Mouse (Mus musculus): ENCODE data around the gene Magt1.
A peak's percentile ranks its signal among the peaks of the same experiment; 100 is the strongest.
"Not testable (repeated sequence)": the region's sequence is repeated elsewhere in the genome, so short reads cannot be mapped to it uniquely, and the experiment has no call there.

Magt1 gene

GRCm38 (mm10) chrX:106011465-106012159, at the start of gene Magt1:
Gene Magt1, minus strand, starts transcription at chrX:106011906.
- peak; percentile 92 for DNase-seq (ENCODE audit: low spot score)

GRCm38 (mm10) chrX:106048191-106048590, 36.5 kb upstream of the Magt1 start:
- no peak for DNase-seq (ENCODE audit: low spot score)

GRCm38 (mm10) chrX:106045928-106046327, 34.2 kb upstream of the Magt1 start:
- no peak for DNase-seq (ENCODE audit: low spot score)

- DNase-seq (ENCODE audit: low spot score) = no peak
Measured at GRCm38 (mm10) chrX:106045455-106045854, 33.7 kb upstream of the Magt1 start.

- DNase-seq (ENCODE audit: low spot score) = peak; percentile 41
Measured at GRCm38 (mm10) chrX:106043863-106044617, 32.3 kb upstream of the Magt1 start.

GRCm38 (mm10) chrX:106037185-106037752, 25.6 kb upstream of the Magt1 start:
- no peak for DNase-seq (ENCODE audit: low spot score)

GRCm38 (mm10) chrX:106035727-106036126, 24.0 kb upstream of the Magt1 start:
- no peak for DNase-seq (ENCODE audit: low spot score)

- DNase-seq (ENCODE audit: low spot score) = no peak
Measured at GRCm38 (mm10) chrX:106031124-106031523, 19.4 kb upstream of the Magt1 start.

GRCm38 (mm10) chrX:106030176-106030575, 18.5 kb upstream of the Magt1 start:
- no peak for DNase-seq (ENCODE audit: low spot score)

GRCm38 (mm10) chrX:106027343-106027674, 15.6 kb upstream of the Magt1 start:
- DNase-seq (ENCODE audit: low spot score) = no peak

- peak; percentile 94 for DNase-seq (ENCODE audit: low spot score)
Measured at GRCm38 (mm10) chrX:106026418-106027342, 15.0 kb upstream of the Magt1 start, which contains the start of gene Atp7a. Gene Atp7a, plus strand, starts transcription at chrX:106027276.

- DNase-seq (ENCODE audit: low spot score) = no peak
Measured at GRCm38 (mm10) chrX:106017516-106017915, 5.8 kb upstream of the Magt1 start.

GRCm38 (mm10) chrX:106017102-106017501, 5.4 kb upstream of the Magt1 start:
- no peak for DNase-seq (ENCODE audit: low spot score)

GRCm38 (mm10) chrX:106015571-106016322, 4.0 kb upstream of the Magt1 start, which contains the start of gene Cox7b:
Gene Cox7b, plus strand, starts transcription at chrX:106015700.
- peak; percentile 91 for DNase-seq (ENCODE audit: low spot score)

GRCm38 (mm10) chrX:106014741-106015377, 3.2 kb upstream of the Magt1 start:
- DNase-seq (ENCODE audit: low spot score) = not testable (repeated sequence)

GRCm38 (mm10) chrX:106013217-106013616, 1.5 kb upstream of the Magt1 start:
- peak; percentile 49 for DNase-seq (ENCODE audit: low spot score)

GRCm38 (mm10) chrX:106012559-106012958, 853 bp upstream of the Magt1 start:
- DNase-seq (ENCODE audit: low spot score) = no peak

GRCm38 (mm10) chrX:106010762-106011161, 944 bp downstream of the Magt1 start:
- DNase-seq (ENCODE audit: low spot score) = no peak

- DNase-seq (ENCODE audit: low spot score) = no peak
Measured at GRCm38 (mm10) chrX:106001605-106002004, 10.1 kb downstream of the Magt1 start.

GRCm38 (mm10) chrX:105957091-105957490, 54.6 kb downstream of the Magt1 start:
- DNase-seq (ENCODE audit: low spot score) = not testable (repeated sequence)

GRCm38 (mm10) chrX:105953999-105954398, 57.7 kb downstream of the Magt1 start:
- no peak for DNase-seq (ENCODE audit: low spot score)

Measured in lung, postnatal 25 days (tissue).